Mouse (Mus musculus): Measurements from ENCODE around the gene Cd47.

- TF ChIP-seq CTCF (IDR thresholded peaks at IDR 0.05; ENCODE audit: borderline replicate concordance, insufficient read depth, low read length) (peak; percentile 41; the same call in 1 of the 2 replicates), POLR2A (IDR thresholded peaks at IDR 0.05; ENCODE audit: low read depth, low read length) (no peak)
These were observed 92.6 kb downstream of the Cd47 start for GRCm38 (mm10) chr16:49892945-49893344.
